Mouse (Mus musculus) retina, embryonic 14.5 days (tissue): ENCODE measurements at regions not wholly inside any gene's neighbourhood (a gene's known extent, or its start where the extent isn't known, plus 50 kb on each side); places are given as distances from the start of the nearest gene placed in this dataset.
"Not testable (repeated sequence)": the region's sequence is repeated elsewhere in the genome, so short reads cannot be mapped to it uniquely, and the experiment has no call there.

Experiments
- DNase-seq: peaks from one replicate; pipeline ENCODE4 v3.0.0-alpha.2; 2015; ENCODE audit warnings: low spot score

DNA sequence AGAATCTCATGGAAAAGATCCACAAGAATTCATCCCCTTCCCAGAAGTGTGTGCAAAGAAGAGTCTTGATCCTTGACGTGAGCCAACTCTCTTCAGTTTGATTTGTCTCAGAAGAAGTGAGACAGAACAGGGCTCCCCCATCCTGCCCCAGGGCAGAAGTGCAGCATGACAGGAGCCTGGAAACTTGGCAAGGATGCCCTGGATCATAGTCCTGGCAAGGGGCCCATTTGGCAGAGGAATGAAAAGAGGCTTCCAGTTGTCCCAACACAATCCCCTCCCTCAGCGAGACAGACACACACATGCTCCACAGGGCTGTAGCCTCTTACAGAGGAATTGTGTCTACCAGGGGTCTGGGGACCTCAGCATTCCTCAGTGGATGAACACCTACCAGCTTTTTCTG lies 102.7 kb downstream of the Ptpn20 start:
- no peak for DNase-seq

GRCm38 (mm10) chr14:33694224-33694623 lies 105.2 kb downstream of the Ptpn20 start:
- peak; percentile 17 for DNase-seq

DNA sequence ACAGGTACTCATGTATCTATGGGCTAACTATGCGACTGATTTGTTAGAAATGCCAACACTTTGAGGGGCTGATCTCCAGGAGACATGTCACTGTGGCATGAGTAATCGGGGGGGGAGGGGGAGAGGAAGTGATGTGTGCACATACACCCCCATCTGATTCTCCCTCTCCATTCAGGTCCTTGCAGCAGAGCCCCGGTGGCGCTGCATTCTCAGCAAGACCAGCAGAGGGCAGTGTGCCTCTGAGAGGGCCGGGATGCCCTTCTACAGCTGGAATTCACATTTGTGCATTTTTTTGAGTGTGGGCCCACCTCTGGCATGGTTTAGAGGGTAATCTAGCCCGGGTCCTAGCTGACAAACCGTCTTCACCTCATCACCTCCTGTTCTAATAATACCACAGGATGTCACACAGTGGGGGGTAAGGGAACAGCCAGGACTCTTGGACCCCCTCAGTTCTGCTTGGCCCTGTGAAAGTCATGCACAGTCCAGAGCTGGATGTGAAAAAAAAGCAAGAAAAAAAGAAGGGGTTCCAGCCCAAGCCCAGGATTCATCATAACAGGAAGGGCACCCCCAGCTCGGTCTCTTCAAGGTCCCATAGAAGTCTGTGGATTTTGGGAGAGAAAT lies 106.5 kb downstream of the Ptpn20 start:
- peak; percentile 83 for DNase-seq

DNA sequence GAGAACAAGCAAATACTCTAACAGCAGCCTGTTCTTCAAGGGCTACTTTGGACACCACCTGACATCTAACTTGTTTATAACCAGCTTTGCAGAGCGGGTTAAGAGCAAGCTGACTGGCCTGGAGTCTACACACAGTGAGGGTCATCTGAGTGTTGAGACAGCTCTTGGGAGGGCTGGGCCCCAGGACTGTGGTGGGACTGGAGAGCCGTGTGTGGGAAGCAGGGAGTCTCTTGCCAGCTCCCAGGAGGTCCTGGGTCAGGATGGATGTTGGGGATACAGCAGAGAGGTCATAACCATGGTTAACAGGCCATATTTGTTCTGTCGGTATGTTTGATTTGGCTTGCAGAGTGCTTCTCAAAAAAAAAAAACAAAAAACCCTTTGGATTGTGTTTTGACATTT lies 107.8 kb downstream of the Ptpn20 start:
- no peak for DNase-seq

GRCm38 (mm10) chr14:33699777-33700438 lies 110.9 kb downstream of the Ptpn20 start:
- no peak for DNase-seq

GRCm38 (mm10) chr14:33707661-33708297 lies 118.8 kb downstream of the Ptpn20 start:
- DNase-seq, result no peak

DNA sequence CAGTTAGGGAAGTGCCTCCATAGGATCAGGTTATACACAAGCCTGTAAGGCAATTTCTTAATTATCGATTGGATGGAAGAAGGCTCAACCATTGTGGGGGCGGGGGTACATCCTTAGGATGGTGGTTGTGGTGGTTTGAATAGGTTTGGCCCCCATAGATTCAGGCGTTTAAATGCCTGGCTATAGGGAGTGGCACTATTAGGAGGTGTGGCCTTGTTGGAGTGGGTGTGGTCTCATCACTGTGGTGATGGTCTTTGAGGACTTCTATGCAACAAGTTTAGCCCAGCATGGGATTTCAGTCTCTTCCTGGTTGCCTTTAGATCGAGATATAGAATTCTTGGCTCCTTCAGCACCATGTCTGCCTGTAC lies 119.3 kb downstream of the Ptpn20 start:
- no peak for DNase-seq

DNA sequence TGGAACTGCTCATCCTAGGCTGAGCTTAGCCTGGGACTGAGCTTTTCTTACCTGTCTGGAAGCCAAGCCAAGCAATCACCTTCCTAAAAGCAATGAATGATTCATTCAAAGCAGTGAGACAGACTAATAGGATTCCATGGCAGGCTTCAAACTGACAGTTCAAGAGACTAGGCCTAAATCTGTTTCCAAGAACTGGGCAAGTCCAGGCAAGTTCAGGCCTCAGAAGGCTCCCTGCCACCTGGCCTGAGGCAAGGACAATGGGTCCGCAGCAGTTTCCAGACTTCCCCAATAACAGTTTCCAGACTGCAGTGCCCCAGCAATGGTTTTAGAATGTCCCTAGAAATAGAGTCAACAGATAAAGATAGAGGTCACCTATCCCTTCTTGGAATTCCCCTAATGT lies 123.5 kb downstream of the Ptpn20 start:
- DNase-seq, result no peak

- DNase-seq, result no peak
These were observed 130.6 kb downstream of the Ptpn20 start for GRCm38 (mm10) chr14:33719651-33720050.

- not testable (repeated sequence) for DNase-seq
These were observed 133.6 kb downstream of the Ptpn20 start for GRCm38 (mm10) chr14:33722379-33723145.

DNA sequence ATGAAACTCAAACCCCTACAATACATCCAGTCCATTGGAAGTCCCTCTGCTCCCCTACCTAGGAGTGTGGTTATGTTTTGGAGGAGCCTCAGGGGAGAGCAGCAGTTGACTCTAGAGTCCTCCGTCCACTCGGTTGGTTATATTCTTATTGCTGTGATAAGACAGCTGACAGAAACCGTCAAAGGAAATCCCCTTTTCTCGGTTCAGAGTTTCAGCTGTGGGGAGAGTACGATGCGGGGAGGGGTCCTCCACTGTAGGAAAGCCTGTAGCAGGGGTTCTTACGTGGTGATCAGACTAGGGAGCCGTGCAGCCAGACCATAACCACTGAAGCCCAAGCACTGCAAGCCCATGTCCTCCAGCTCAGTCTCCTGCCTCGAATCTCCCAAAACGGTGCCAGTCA lies 137.5 kb downstream of the Ptpn20 start:
- no peak for DNase-seq

- no peak for DNase-seq
These were observed 140.3 kb downstream of the Ptpn20 start for GRCm38 (mm10) chr14:33729115-33729884.

DNA sequence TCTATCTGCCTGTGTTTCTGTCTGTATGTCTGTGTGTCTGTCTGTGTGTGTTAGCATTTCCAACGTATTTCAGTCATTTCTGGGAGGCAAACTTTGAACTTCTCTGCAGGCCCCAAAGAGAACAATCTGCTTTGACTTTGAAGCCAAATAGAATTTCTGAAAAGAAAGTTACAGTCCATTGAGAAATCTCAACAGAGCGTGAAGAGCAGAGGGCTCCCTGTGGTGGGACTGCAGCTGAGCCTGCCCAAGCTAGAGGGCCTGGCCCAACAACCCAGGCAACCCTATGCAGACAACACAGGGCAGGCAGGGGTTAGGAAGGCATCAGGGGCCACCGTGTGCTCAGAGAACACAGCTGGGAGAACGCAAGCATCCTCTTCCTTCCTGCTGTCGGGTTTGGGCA lies 143.7 kb downstream of the Ptpn20 start:
- DNase-seq, result peak; percentile 67

DNA sequence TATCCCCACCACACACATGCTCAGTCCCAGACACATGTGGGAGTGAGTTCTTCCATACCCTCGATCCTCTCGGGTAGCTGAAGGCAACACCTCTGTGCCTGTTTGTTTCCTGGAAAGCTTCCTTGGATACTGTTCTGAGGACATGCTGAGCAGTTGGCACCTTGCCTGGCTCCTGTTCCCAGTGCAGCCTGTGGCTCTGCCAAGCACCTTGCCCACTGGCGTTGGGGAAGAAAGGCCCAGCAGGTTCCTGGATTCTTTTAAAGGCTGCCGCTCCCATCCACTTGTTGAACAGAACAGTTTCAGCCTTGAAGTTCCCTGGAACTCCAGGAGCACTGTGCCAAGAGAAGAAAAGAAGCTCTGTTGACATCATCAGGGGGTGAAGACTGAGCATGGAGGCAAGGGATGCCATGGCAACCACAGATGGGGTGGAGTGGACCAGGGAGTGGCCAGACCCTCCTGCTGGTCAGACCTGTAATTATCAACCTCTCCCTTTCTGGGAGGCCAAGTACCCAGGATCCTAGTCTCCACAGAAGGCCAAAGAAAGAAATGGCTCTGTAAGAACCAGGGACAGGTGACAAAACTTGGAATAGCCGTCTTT lies 145.5 kb downstream of the Ptpn20 start:
- no peak for DNase-seq

GRCm38 (mm10) chr14:33735653-33736052 lies 146.6 kb downstream of the Ptpn20 start:
- no peak for DNase-seq

DNA sequence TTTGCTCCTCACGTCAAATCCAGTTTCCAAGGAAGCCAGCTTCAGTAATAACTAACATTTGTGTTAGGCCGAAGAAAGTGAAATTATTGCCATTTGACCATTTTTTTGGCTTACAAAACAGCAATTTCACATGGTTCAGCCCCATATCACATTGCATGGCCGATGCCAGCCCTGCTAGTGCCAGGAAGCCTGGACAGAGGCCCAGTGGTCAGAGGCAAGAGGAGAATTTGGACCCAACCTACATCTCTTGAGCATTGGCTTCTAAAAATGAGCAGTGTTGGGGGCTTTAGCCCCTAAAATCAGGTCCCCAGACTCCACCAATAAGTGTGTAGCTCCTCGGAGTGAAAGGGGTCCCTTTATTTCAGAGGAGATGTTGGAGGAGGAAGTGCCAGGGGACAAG lies 157.2 kb downstream of the Ptpn20 start:
- DNase-seq, result no peak

DNA sequence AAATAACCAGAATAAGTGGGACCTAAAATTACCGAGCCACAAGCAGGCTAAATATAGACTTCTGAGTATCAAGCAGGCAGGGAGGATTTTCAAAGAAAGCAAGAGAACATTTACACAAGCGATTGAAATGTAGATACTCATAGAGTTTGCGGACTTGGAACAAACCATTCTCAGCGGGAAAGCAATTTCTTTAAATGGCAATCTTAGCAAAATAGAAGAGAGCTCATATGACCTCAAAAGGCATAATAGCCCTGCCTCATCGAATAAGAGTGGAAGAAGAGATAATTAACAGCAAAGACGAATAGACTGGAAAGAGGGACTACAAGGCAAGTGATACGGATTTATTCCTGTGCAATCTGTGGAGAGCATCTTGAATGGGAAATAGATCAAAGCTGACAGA lies 163.7 kb upstream of the Gdf10 start:
- DNase-seq, result no peak

DNA sequence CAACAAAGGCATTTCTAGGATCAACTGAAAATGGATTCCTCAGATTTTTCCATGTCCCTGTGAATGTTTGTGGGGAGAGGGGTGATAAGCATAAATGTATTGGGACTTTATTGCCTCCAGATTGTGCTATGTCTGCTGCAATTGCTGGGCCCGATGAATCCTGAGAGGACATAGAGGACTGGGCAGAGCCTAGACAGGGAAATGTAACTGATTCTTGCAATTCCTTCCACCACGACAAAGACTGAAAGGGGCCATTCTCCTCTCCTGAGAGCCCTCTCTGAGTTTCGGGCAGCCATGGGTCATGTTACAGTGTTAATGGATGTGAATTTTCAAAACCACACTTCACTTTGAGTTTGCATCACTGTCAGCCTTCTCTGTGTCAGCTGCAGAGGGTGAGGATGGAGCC lies 159.7 kb upstream of the Gdf10 start:
- DNase-seq, result peak; percentile 18

GRCm38 (mm10) chr14:33765767-33766166 lies 157.6 kb upstream of the Gdf10 start:
- no peak for DNase-seq

- no peak for DNase-seq
These were observed 151.0 kb upstream of the Gdf10 start for GRCm38 (mm10) chr14:33772374-33772773.

DNA sequence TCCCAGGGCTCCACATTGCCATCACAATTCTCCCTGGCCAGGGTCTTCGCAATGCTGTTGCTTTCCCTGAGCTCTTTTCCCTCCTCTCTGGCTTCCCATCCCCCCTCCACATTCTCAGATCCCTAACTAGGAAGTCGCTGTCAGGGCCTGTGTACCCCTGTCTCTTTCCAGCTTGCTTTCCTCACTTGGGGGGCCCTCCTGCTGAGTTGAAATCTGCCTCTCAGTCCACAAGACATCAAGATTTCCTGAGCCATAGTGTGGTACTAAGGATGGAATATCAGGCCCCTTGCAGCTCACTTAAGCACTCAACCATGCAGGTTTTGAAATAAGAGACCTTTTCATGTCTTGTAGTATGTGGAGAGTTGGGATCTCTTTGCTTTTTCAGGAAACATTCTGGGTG lies 133.8 kb upstream of the Gdf10 start:
- no peak for DNase-seq

DNA sequence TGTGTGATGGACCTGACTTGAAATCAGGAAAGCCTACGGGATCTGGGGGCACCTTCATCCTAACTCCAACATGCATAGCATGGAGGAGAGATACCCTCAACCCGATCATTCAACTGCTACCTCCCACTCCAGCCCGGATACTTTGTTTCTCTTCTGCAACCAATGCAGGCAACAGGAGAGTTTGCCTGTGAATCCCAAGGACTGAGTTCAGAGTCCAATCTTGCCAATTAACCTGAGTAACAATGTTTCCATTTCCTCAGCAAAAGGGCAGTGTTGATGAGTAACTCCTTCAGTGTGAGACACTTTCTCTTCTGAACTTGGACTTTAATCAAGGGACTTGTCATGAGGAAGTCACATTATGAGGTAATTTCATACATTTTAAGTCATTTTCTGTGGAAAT lies 129.1 kb upstream of the Gdf10 start:
- DNase-seq, result no peak
